Mouse (Mus musculus) spleen, adult 2 months (tissue): ENCODE measurements at regions not wholly inside any gene's neighbourhood (a gene's known extent, or its start where the extent isn't known, plus 50 kb on each side); places are given as distances from the start of the nearest gene placed in this dataset.

ENCODE experiments used
- CTCF ChIP-seq: fragments of 200-500 bp; IDR thresholded peaks from 2 replicates; pipeline ENCODE4 v1.5.1; 2011; ENCODE audit warnings: mild to moderate bottlenecking, inconsistent platforms; ENCODE audit not compliant: insufficient read depth, insufficient read length, insufficient replicate concordance; ENCODE audit errors: extremely low read depth
- POLR2A ChIP-seq: fragments of 200-500 bp; IDR thresholded peaks from 2 replicates; pipeline ENCODE4 v1.6.1; 2011; ENCODE audit warnings: low read depth, low read length, inconsistent platforms

DNA sequence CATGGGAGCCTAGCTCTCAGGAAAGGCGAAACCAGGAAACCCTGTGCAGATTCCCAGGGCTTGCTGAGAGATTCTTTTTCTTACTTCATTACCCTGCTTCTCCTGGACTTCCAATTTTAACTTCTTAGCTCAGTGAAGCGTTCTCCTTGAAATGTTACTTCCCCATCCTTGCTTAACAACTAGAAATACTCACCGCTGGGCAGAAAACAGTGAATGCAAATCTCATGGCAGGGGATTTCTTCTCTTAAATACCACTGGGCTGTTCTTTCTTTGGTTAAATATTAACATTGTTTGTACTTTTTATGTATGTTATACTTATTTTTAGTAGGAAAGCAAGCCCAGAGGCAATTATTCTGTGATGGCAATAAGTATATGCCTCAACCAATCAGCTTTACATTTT, 151.0 kb upstream of the Gdf10 start:
- TF ChIP-seq CTCF: no peak
- TF ChIP-seq POLR2A: no peak
